Mouse (Mus musculus) limb, embryonic 14.5 days (tissue): ENCODE data around the gene Usp35. TPM values are rescaled to one million over a fixed set of nuclear protein-coding genes. Genes with fewer than 3 reads are reported as not detected.

Experiments used
- ATAC-seq: fragments of 200-750 bp; cut with Nextera tagmentation; 2 replicates; pipeline ENCODE4 v1.8.0; 2017; ENCODE audit warnings: low read depth, moderate number of reproducible peaks, moderate TSS enrichment; ENCODE audit not compliant: low FRiP score
- DNase-seq: peaks from one replicate; pipeline ENCODE4 v3.0.0-alpha.2; 2015; ENCODE audit warnings: low spot score
- H3K27ac ChIP-seq: fragments of 300-500 bp; sonication (generic); replicated peaks from 2 replicates; pipeline ENCODE4 v1.5.1; 2014; ENCODE audit warnings: low read depth, mild to moderate bottlenecking, low read length, moderate library complexity, mixed read lengths
- H3K27me3 ChIP-seq: fragments of 300-500 bp; sonication (generic); 2 replicates; pipeline ENCODE4 v1.6.1; 2014; ENCODE audit warnings: low read length, mixed read lengths; ENCODE audit not compliant: control insufficient read depth, insufficient read depth
- H3K36me3 ChIP-seq: fragments of 300-500 bp; sonication (generic); 2 replicates; pipeline ENCODE4 v1.6.1; 2014; ENCODE audit warnings: mild to moderate bottlenecking, low read length, moderate library complexity, mixed read lengths; ENCODE audit not compliant: control insufficient read depth, insufficient read depth
- H3K4me1 ChIP-seq: fragments of 300-500 bp; sonication (generic); 2 replicates; pipeline ENCODE4 v1.6.1; 2014; ENCODE audit warnings: antibody characterized with exemption, low read length, mixed read lengths; ENCODE audit not compliant: control insufficient read depth, insufficient read depth
- H3K4me2 ChIP-seq: fragments of 300-500 bp; sonication (generic); replicated peaks from 2 replicates; pipeline ENCODE4 v1.6.1; 2014; ENCODE audit warnings: low read depth, mild to moderate bottlenecking, low read length, moderate library complexity; ENCODE audit not compliant: severe bottlenecking
- H3K4me3 ChIP-seq: fragments of 300-500 bp; sonication (generic); replicated peaks from 2 replicates; pipeline ENCODE4 v1.5.1; 2014; ENCODE audit warnings: low read length
- H3K9ac ChIP-seq: fragments of 300-500 bp; sonication (generic); 2 replicates; pipeline ENCODE4 v1.6.1; 2014; ENCODE audit warnings: mild to moderate bottlenecking, low read depth, low read length, moderate library complexity; ENCODE audit not compliant: severe bottlenecking
- H3K9me3 ChIP-seq: fragments of 300-500 bp; sonication (generic); 2 replicates; pipeline ENCODE4 v1.6.1; 2016; ENCODE audit warnings: low read length; ENCODE audit not compliant: control insufficient read depth
- POLR2A ChIP-seq: fragments of 200-500 bp; IDR thresholded peaks from 2 replicates; pipeline ENCODE4 v1.8.0; 2012; ENCODE audit warnings: inconsistent platforms, mild to moderate bottlenecking, moderate library complexity, borderline replicate concordance; ENCODE audit not compliant: insufficient read depth, insufficient read length; ENCODE audit errors: extremely low read depth
- WGBS: fragments of 180-500 bp; shearing (Covaris S2); extraction: QIAGEN DNeasy Blood & Tissue Kit; methylation state at CpG from one replicate; pipeline ENCODE4 v1.1.7; 2014; 5-methylcytosine and 5-hydroxymethylcytosine counted together
- polyA plus RNA-seq, 2 experiments: library from polyadenylated mRNA; depleted of rRNA in 1 of 2; stranded (reverse) in 1 of 2; unstranded in 1 of 2; fragments of >200 nt; fragmentation: Nextera tagmentation in 1 of 2; extraction: Ambion mirVana in 1 of 2; gene quantifications; 2 replicates each; pipeline versions ENCODE4 v1.2.1 to v1.2.3; 2012 to 2014

The Usp35 gene
- polyA plus RNA-seq, 2 experiments, result 2.5 to 8.6 TPM

DNA sequence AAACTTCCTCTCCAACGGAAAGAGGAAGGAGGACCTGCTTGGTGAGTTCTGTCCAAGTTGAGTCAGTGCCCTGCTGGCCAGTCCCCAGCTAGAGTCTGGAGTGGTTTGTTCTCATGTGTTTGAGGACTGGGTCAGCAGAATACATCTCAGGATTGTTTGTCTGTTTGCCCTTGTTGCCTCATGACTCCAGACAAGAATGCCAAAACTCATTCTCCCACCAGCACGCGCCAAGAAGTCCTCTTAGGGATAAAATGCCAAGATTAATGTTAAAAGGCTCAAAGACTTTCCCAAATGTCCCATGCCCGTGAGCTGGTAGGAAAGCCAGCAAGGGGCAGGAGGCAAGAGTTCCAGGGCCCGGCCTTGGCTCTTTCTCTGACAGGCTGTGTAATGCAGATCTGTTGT is 25.1 kb upstream of the Usp35 start:
- ATAC-seq, result no peak

GRCm38 (mm10) chr7:97356253-97356652 is 24.4 kb upstream of the Usp35 start:
- Histone ChIP-seq H3K36me3 (no peaks in the 10 kb centered on the region), H3K4me2 (no peak overlapping the region), H3K27me3 (no peaks in the 10 kb centered on the region), H3K9me3 (no peaks in the 10 kb centered on the region), H3K4me1 (no peaks in the 10 kb centered on the region), H3K9ac (no peak overlapping the region), H3K4me3 (no peak overlapping the region), H3K27ac (no peak overlapping the region)
- DNase-seq (no peak), ATAC-seq (no peak)
- WGBS, result 73% methylated on average over 5 of the region's 5 CpGs
- no peak for TF ChIP-seq POLR2A

More for the DNA sequence above, 25.1 kb upstream of the Usp35 start:
- H3K27me3 ChIP-seq, result no peaks in the 10 kb centered on the region
- H3K36me3 ChIP-seq, result no peaks in the 10 kb centered on the region
- no peak overlapping the region for H3K4me2 ChIP-seq
- H3K9me3 ChIP-seq, result no peaks in the 10 kb centered on the region
- H3K27ac ChIP-seq, result no peak overlapping the region
- H3K4me3 ChIP-seq, result no peak overlapping the region
- TF ChIP-seq POLR2A, result no peak
- H3K9ac ChIP-seq, result no peak overlapping the region
- no peaks in the 10 kb centered on the region for H3K4me1 ChIP-seq
- DNase-seq, result no peak
- 78% methylated on average over 5 of the region's 5 CpGs for WGBS

- ATAC-seq (no peak), DNase-seq (no peak)
- H3K9me3 ChIP-seq, result no peaks in the 10 kb centered on the region
- H3K27me3 ChIP-seq, result no peaks in the 10 kb centered on the region
- no peak overlapping the region for H3K4me2 ChIP-seq
- TF ChIP-seq POLR2A, result no peak
- 47% methylated on average over 13 of the region's 13 CpGs for WGBS
- H3K36me3 ChIP-seq, result no peaks in the 10 kb centered on the region
- H3K4me1 ChIP-seq, result no peaks in the 10 kb centered on the region
- H3K4me3 ChIP-seq, result no peak overlapping the region
- H3K9ac ChIP-seq, result no peak overlapping the region
- H3K27ac ChIP-seq, result no peak overlapping the region
Observed at GRCm38 (mm10) chr7:97355068-97355841, 23.4 kb upstream of the Usp35 start.

GRCm38 (mm10) chr7:97353356-97353755 is 21.5 kb upstream of the Usp35 start:
- H3K9ac ChIP-seq, result no peak overlapping the region
- H3K9me3 ChIP-seq, result no peaks in the 10 kb centered on the region
- no peaks in the 10 kb centered on the region for H3K27me3 ChIP-seq
- no peak overlapping the region for H3K27ac ChIP-seq
- no peaks in the 10 kb centered on the region for H3K4me1 ChIP-seq
- no peak overlapping the region for H3K4me2 ChIP-seq
- ATAC-seq (no peak), DNase-seq (no peak)
- WGBS, result 86% methylated on average over 6 of the region's 6 CpGs
- H3K36me3 ChIP-seq, result 0 out of 2 replicates have a peak, but pooled peaks cover under 1% of the 10 kb centered on the region
- H3K4me3 ChIP-seq, result no peak overlapping the region
- TF ChIP-seq POLR2A, result no peak

DNA sequence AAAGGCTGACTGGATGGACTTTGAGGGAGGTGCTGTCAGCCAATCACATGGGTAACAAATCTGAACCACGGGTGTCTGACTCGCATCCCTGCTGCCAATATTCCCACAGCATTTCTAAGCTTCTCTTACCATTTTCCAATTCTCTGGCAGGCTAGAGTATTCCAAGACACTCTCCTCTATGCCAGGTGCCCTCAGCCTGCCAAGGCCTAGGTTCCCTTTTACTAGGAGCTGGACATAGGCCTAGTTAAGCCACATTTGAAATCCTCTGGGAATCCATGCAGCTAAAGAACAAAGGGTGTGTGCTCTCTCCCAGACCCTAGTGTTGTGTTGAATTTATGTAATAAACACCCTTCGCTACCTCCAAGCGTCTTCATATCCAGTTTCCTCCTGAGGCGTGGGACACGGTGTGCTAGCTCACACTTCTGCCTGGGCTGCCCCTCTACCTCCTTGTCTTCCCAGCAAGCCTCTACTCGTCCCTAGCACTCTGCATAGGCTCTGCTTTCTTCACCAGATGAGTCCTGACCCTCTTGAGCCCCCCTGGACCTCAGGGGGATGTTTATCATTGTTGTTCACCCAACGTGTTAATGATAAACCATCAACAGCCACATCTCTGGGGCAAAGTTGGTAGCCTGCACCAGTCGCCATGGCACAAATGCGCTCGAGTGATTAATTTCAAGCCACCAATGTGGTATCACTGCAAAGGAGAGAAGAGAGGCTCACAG is 20.1 kb upstream of the Usp35 start:
- Histone ChIP-seq H3K27me3 (no peaks in the 10 kb centered on the region), H3K27ac (no peak overlapping the region), H3K4me1 (no peaks in the 10 kb centered on the region), H3K36me3 (peaks cover 6% of the 10 kb centered on the region; the same call in 1 of the 2 replicates), H3K9me3 (no peaks in the 10 kb centered on the region), H3K4me3 (no peak overlapping the region), H3K9ac (no peak overlapping the region), H3K4me2 (no peak overlapping the region)
- no peak for DNase-seq
- 81% methylated on average over 11 of the region's 11 CpGs for WGBS
- no peak for TF ChIP-seq POLR2A
- no peak for ATAC-seq
